Comparison of ENCODE assay signal across 29 mouse cellular contexts in genomic region chr2:76006194-76006593, GRCm38 (mm10). TPM values are rescaled to one million over a fixed set of nuclear protein-coding genes. Genes with fewer than 3 reads are reported as not detected.
A peak's percentile ranks its signal among the peaks of the same experiment; 100 is the strongest.
DNase-seq lines count a peak whose midpoint lies in the region; ATAC-seq and TF ChIP-seq lines count a peak whose summit lies in the region.
"Had no signal": no experiment of that assay in that cellular context is flagged by ENCODE, and none has a peak within 500 bp of the region (broad histone marks: within the 10 kb centered on the region; RNA-seq: fewer than 3 reads in every experiment).

No protein-coding gene starts in this region.

- H3K27me3 ChIP-seq in hindbrain, embryonic 11.5 days (ENCODE audit: control insufficient read depth, insufficient read depth, low read length) = no peaks in the 10 kb centered on the region
- no peaks in the 10 kb centered on the region for H3K27me3 ChIP-seq in hindbrain, postnatal 0 days (ENCODE audit: insufficient read depth, low read length)
- no peaks in the 10 kb centered on the region for H3K27me3 ChIP-seq in ES-Bruce4 (ENCODE audit: control insufficient read depth, insufficient read depth, low read length, poor library complexity, severe bottlenecking)
- H3K27me3 ChIP-seq: embryonic facial prominence, embryonic 12.5 days; forebrain, embryonic 15.5 days; limb, embryonic 15.5 days; liver, embryonic 13.5 days had no signal

- no peak for ATAC-seq in hindbrain, embryonic 11.5 days (ENCODE audit: low FRiP score)
- no peak for ATAC-seq in hindbrain, postnatal 0 days
- ATAC-seq: CD4-positive, CD25-positive, alpha-beta regulatory T cell, adult 4 months; forebrain, embryonic 15.5 days; intestine, embryonic 16.5 days; lung, postnatal 0 days had no signal

- peak overlapping the region; percentile 33; the same call in 1 of the 2 replicates for H3K27ac ChIP-seq in hindbrain, embryonic 11.5 days (ENCODE audit: low read depth, low read length)
- no peak overlapping the region for H3K27ac ChIP-seq in hindbrain, postnatal 0 days
- H3K27ac ChIP-seq in ES-Bruce4 (ENCODE audit: insufficient read depth, low read length) = no peak overlapping the region
- H3K27ac ChIP-seq: embryonic facial prominence, embryonic 12.5 days; forebrain, embryonic 15.5 days; gastrocnemius, adult 2 months; limb, embryonic 10.5 days; limb, embryonic 15.5 days; liver, embryonic 13.5 days; macrophage; neural tube, embryonic 13.5 days had no signal

- no peak for TF ChIP-seq CTCF in hindbrain, postnatal 0 days (IDR thresholded peaks at IDR 0.05; ENCODE audit: low read depth)
- TF ChIP-seq CTCF in ES-Bruce4 (IDR thresholded peaks at IDR 0.05; ENCODE audit: low read depth, low read length) = no peak

- TF ChIP-seq POLR2A in ES-Bruce4 (IDR thresholded peaks at IDR 0.05; ENCODE audit: insufficient read depth, low read length) = no peak

- WGBS in hindbrain, embryonic 11.5 days = 9% methylated on average over 4 of the region's 4 CpGs
- WGBS in hindbrain, postnatal 0 days = 30% methylated on average over 4 of the region's 4 CpGs

- H3K4me3 ChIP-seq in hindbrain, embryonic 11.5 days (ENCODE audit: low read depth, low read length) = no peak overlapping the region
- H3K4me3 ChIP-seq in hindbrain, postnatal 0 days (ENCODE audit: low read length) = no peak overlapping the region
- no peak overlapping the region for H3K4me3 ChIP-seq in ES-Bruce4 (ENCODE audit: low read depth, low read length)
- H3K4me3 ChIP-seq: embryonic facial prominence, embryonic 12.5 days; forebrain, embryonic 15.5 days; gastrocnemius, adult 2 months; limb, embryonic 10.5 days; limb, embryonic 15.5 days; liver, embryonic 13.5 days; myocyte; neural tube, embryonic 13.5 days had no signal

- no peak for DNase-seq in hindbrain, embryonic 11.5 days (ENCODE audit: low spot score)
- no peak for DNase-seq in hindbrain, postnatal 0 days (ENCODE audit: low spot score)
- DNase-seq in R1 (ENCODE audit: low read depth, low spot score) = peak; percentile 28
- DNase-seq in embryo, embryonic 9.5 days (ENCODE audit: extremely low spot score) = peak; percentile 61
- DNase-seq in gastrocnemius, adult 8-10 months (ENCODE audit: low spot score in 2 of 2) = no peak
- DNase-seq in heart, postnatal 10 days = no peak
- DNase-seq: adrenal gland, postnatal 14 days; cerebellum, adult 11 months; cerebellum, adult 9-11 months; gastrocnemius, adult 2 months; kidney, adult 8-10 months; kidney, postnatal 10 days; layer of hippocampus, postnatal 36 days; liver, embryonic 13.5 days; lung, adult 18-20 months; thymus, postnatal 4 days had no signal

- no peak overlapping the region for H3K9ac ChIP-seq in hindbrain, embryonic 11.5 days (ENCODE audit: low read depth, low read length)
- H3K9ac ChIP-seq in hindbrain, postnatal 0 days (replicated peaks; ENCODE audit: low read length) = no peak overlapping the region
- H3K9ac ChIP-seq in ES-Bruce4 (ENCODE audit: low read depth, poor library complexity, severe bottlenecking) = no peak overlapping the region
- H3K9ac ChIP-seq: embryonic facial prominence, embryonic 12.5 days; forebrain, embryonic 15.5 days; limb, embryonic 15.5 days; liver, embryonic 13.5 days; neural tube, embryonic 13.5 days had no signal

- TF ChIP-seq EP300 in ES-Bruce4 (IDR thresholded peaks at IDR 0.05; ENCODE audit: insufficient read depth, low read depth, low read length) = 0 out of 2 replicates have a peak, but pooled peaks have one; percentile 6

- intact Hi-C loops in heart, postnatal 10 days (cut with DNase I) = no loop called here

- H3K4me2 ChIP-seq in hindbrain, embryonic 11.5 days (replicated peaks; ENCODE audit: low read depth, low read length) = no peak overlapping the region
- no peak overlapping the region for H3K4me2 ChIP-seq in hindbrain, postnatal 0 days (ENCODE audit: low read depth, low read length)
- H3K4me2 ChIP-seq: embryonic facial prominence, embryonic 12.5 days; forebrain, embryonic 15.5 days; limb, embryonic 15.5 days; liver, embryonic 13.5 days; neural tube, embryonic 13.5 days had no signal

- H3K9me3 ChIP-seq in hindbrain, embryonic 11.5 days (ENCODE audit: control insufficient read depth, low read length) = no peaks in the 10 kb centered on the region
- no peaks in the 10 kb centered on the region for H3K9me3 ChIP-seq in hindbrain, postnatal 0 days (ENCODE audit: low read length)
- no peaks in the 10 kb centered on the region for H3K9me3 ChIP-seq in ES-Bruce4 (replicated peaks; ENCODE audit: control insufficient read depth, insufficient read depth, low read length, poor library complexity, severe bottlenecking)
- H3K9me3 ChIP-seq: embryonic facial prominence, embryonic 12.5 days; forebrain, embryonic 15.5 days; limb, embryonic 10.5 days; limb, embryonic 15.5 days; liver, embryonic 13.5 days; neural tube, embryonic 13.5 days had no signal

- peaks cover 2% of the 10 kb centered on the region; the same call in 1 of the 2 replicates for H3K4me1 ChIP-seq in hindbrain, embryonic 11.5 days (replicated peaks; ENCODE audit: control insufficient read depth, insufficient read depth, low read length)
- H3K4me1 ChIP-seq in hindbrain, postnatal 0 days (ENCODE audit: insufficient read depth, low read length) = no peaks in the 10 kb centered on the region
- H3K4me1 ChIP-seq in ES-Bruce4 (ENCODE audit: control insufficient read depth, insufficient read depth, low read length) = no peaks in the 10 kb centered on the region
- H3K4me1 ChIP-seq: forebrain, embryonic 15.5 days; limb, embryonic 15.5 days; liver, embryonic 13.5 days had no signal

- H3K36me3 ChIP-seq in hindbrain, embryonic 11.5 days (ENCODE audit: control insufficient read depth, insufficient read depth, low read length) = no peaks in the 10 kb centered on the region
- no peaks in the 10 kb centered on the region for H3K36me3 ChIP-seq in hindbrain, postnatal 0 days (ENCODE audit: insufficient read depth, low read length)
- H3K36me3 ChIP-seq in ES-Bruce4 (ENCODE audit: control insufficient read depth, insufficient read depth, low read length, poor library complexity, severe bottlenecking) = no peaks in the 10 kb centered on the region
- H3K36me3 ChIP-seq: embryonic facial prominence, embryonic 12.5 days; forebrain, embryonic 15.5 days; limb, embryonic 10.5 days; limb, embryonic 15.5 days; liver, embryonic 13.5 days; neural tube, embryonic 13.5 days had no signal

RNA-seq across cellular contexts. Expression of gene Ttc30a1, which starts 24.4 kb away (rescaled TPM):
- 9.2 and 12.1 TPM in 2 replicates for polyA plus RNA-seq in hindbrain, embryonic 11.5 days (2014; fragmentation: Nextera tagmentation; extraction: Ambion mirVana)
- total RNA-seq in hindbrain, postnatal 0 days (2014; rRNA removed) = 8.9 and 11.4 TPM in 2 replicates
- polyA plus RNA-seq in hindbrain, postnatal 0 days (2015; fragmentation: Nextera tagmentation; extraction: Ambion mirVana) = 4.6 and 4.8 TPM in 2 replicates
- 2.6 and 3.3 TPM in 2 replicates for polyA plus RNA-seq in ES-Bruce4 (2011; ENCODE audit: insufficient read depth, insufficient read length, low read depth, missing spikeins)
- 1 to 10 TPM in 3 of 4 experiments, under 1 TPM in 1; 0.75 to 1.3 (median 1.2) TPM for total RNA-seq in gastrocnemius, adult 8-10 months (2022)
- 1 to 10 TPM; 2.7 to 3.6 TPM for total RNA-seq in heart, postnatal 10 days (2021)

RNA-seq across cellular contexts. Expression of gene Ttc30a2, which starts 28.2 kb away (rescaled TPM):
- 0.86 and 1.2 TPM in 2 replicates for polyA plus RNA-seq in hindbrain, embryonic 11.5 days (2014; fragmentation: Nextera tagmentation; extraction: Ambion mirVana)
- total RNA-seq in hindbrain, postnatal 0 days (2014; rRNA removed) = 0.86 and 1.9 TPM in 2 replicates
- 0.19 and 0.38 TPM in 2 replicates for polyA plus RNA-seq in hindbrain, postnatal 0 days (2015; fragmentation: Nextera tagmentation; extraction: Ambion mirVana)
- polyA plus RNA-seq in ES-Bruce4 (2011; ENCODE audit: insufficient read depth, insufficient read length, low read depth, missing spikeins) = not detected in 2 replicates
- under 1 TPM; 0.34 to 0.46 (median 0.39) TPM for total RNA-seq in gastrocnemius, adult 8-10 months (2022)
- total RNA-seq in heart, postnatal 10 days (2021) = 1 to 10 TPM; 1.0 to 1.6 TPM
- total RNA-seq: common myeloid progenitor, adult 5-6 weeks; megakaryocyte-erythroid progenitor cell, adult 5-6 weeks had no signal
- polyA plus RNA-seq: CD4-positive, CD25-positive, alpha-beta regulatory T cell, adult 4 months; macrophage had no signal

Comparison
In these comparisons a context has a peak if more than half of its experiments do, and no peak if none do; other contexts are left out.
1. DNase-seq: peak in R1 (single experiment) and embryo, embryonic 9.5 days (single experiment); none in hindbrain, embryonic 11.5 days (single experiment), hindbrain, postnatal 0 days (single experiment), gastrocnemius, adult 8-10 months (0 of 2) and heart, postnatal 10 days (0 of 2).